Mouse (Mus musculus): ENCODE data around the gene Hoxc12.

- no peak for TF ChIP-seq POLR2A (IDR thresholded peaks at IDR 0.05; ENCODE audit: low read depth, low read length)
- TF ChIP-seq CTCF (IDR thresholded peaks at IDR 0.05; ENCODE audit: extremely low read depth, insufficient read depth, insufficient read length, insufficient replicate concordance) = no peak
Measured at GRCm38 (mm10) chr15:102922012-102922362, 14.6 kb upstream of the Hoxc12 start.
